Mouse (Mus musculus) MEL (cell line): Measurements from ENCODE around the gene Ccm2. TPM values are rescaled to one million over a fixed set of nuclear protein-coding genes. Genes with fewer than 3 reads are reported as not detected.

Experiments
- DNase-seq: peaks from one replicate; pipeline ENCODE4 v3.0.0; 2011; ENCODE audit warnings: low read depth, low spot score
- H3K27ac ChIP-seq: 2 replicates; pipeline ENCODE4 v1.5.1; 2012; ENCODE audit warnings: low read depth, mild to moderate bottlenecking, control low read depth, low read length, moderate library complexity; ENCODE audit not compliant: control insufficient read depth
- H3K27me3 ChIP-seq, 2 experiments: fragments of 150-350 bp in 1 of 2; sonication (generic) in 1 of 2; 2 replicates each; pipeline ENCODE4 v1.6.1; 2012; ENCODE audit warnings: low read length in 2 of 2, mild to moderate bottlenecking in 2 of 2, improper control_type of control experiment in 1 of 2, moderate library complexity in 1 of 2; ENCODE audit not compliant: insufficient read depth in 2 of 2, control insufficient read depth in 1 of 2
- H3K36me3 ChIP-seq, 2 experiments: 2 replicates each; pipeline ENCODE4 v1.6.1; 2012 to 2014; ENCODE audit warnings: low read length in 2 of 2, improper control_type of control experiment in 1 of 2, inconsistent platforms in 1 of 2, mild to moderate bottlenecking in 1 of 2; ENCODE audit not compliant: insufficient read depth in 2 of 2, control insufficient read depth in 1 of 2
- H3K4me1 ChIP-seq, 2 experiments: fragments of 150-350 bp in 1 of 2; sonication (generic) in 1 of 2; 2 replicates each; pipeline ENCODE4 v1.6.1; 2012; ENCODE audit warnings: low read length in 2 of 2, improper control_type of control experiment in 1 of 2, mild to moderate bottlenecking in 1 of 2; ENCODE audit not compliant: insufficient read depth in 2 of 2, control insufficient read depth in 1 of 2
- H3K4me3 ChIP-seq, 2 experiments: fragments of 150-350 bp in 1 of 2; sonication (generic) in 1 of 2; 2 replicates each; pipeline ENCODE4 v1.5.1; 2012; ENCODE audit warnings: low read depth in 2 of 2, low read length in 2 of 2, mild to moderate bottlenecking in 2 of 2, moderate library complexity in 2 of 2, control low read depth in 1 of 2, improper control_type of control experiment in 1 of 2; ENCODE audit not compliant: control insufficient read depth in 1 of 2, insufficient read depth in 1 of 2
- H3K79me2 ChIP-seq: 2 replicates; pipeline ENCODE4 v1.6.1; 2012; ENCODE audit warnings: mild to moderate bottlenecking, low read length, moderate library complexity; ENCODE audit not compliant: control insufficient read depth, poor library complexity, insufficient read depth
- H3K9ac ChIP-seq: 2 replicates; pipeline ENCODE4 v1.6.1; 2012; ENCODE audit warnings: low read depth, mild to moderate bottlenecking, control low read depth, low read length, moderate library complexity; ENCODE audit not compliant: control insufficient read depth, poor library complexity, severe bottlenecking
- H3K9me3 ChIP-seq: fragments of 150-350 bp; sonication (generic); replicated peaks from 2 replicates; pipeline ENCODE4 v1.6.1; 2012; ENCODE audit warnings: mild to moderate bottlenecking, low read length, improper control_type of control experiment, moderate library complexity; ENCODE audit not compliant: insufficient read depth
- BHLHE40 ChIP-seq: IDR thresholded peaks from 2 replicates; pipeline ENCODE4 v1.6.1; 2012; ENCODE audit warnings: low read depth, mild to moderate bottlenecking, inconsistent platforms, low read length, improper control_type of control experiment, borderline replicate concordance
- CHD1 ChIP-seq: IDR thresholded peaks from 2 replicates; pipeline ENCODE4 v1.6.1; 2012; ENCODE audit warnings: low read depth, mild to moderate bottlenecking, inconsistent platforms, low read length, improper control_type of control experiment
- CTCF ChIP-seq, 3 experiments: IDR thresholded peaks in 2 of 3; conservative IDR thresholded peaks in 1 of 3; 2 replicates each; pipeline ENCODE4 v1.5.1; 2011 to 2012; ENCODE audit warnings: low read length in 3 of 3, low read depth in 2 of 3, mild to moderate bottlenecking in 2 of 3, improper control_type of control experiment in 1 of 3, inconsistent platforms in 1 of 3, mixed read lengths in 1 of 3, moderate library complexity in 1 of 3; ENCODE audit not compliant: control insufficient read depth in 1 of 3, insufficient read depth in 1 of 3, poor library complexity in 1 of 3, severe bottlenecking in 1 of 3
- E2F4 ChIP-seq: IDR thresholded peaks from 2 replicates; pipeline ENCODE4 v1.6.1; 2011; ENCODE audit warnings: low read depth, low read length, improper control_type of control experiment, borderline replicate concordance
- ELF1 ChIP-seq: IDR thresholded peaks from 2 replicates; pipeline ENCODE4 v1.6.1; 2014; ENCODE audit warnings: low read depth, mild to moderate bottlenecking, inconsistent platforms, low read length, improper control_type of control experiment, moderate library complexity
- GABPA ChIP-seq: IDR thresholded peaks from 2 replicates; pipeline ENCODE4 v1.6.1; 2012; ENCODE audit warnings: low read depth, mild to moderate bottlenecking, inconsistent platforms, low read length, improper control_type of control experiment, moderate library complexity
- GATA1 ChIP-seq: IDR thresholded peaks from 2 replicates; pipeline ENCODE4 v1.6.1; 2011; ENCODE audit warnings: low read depth, low read length, improper control_type of control experiment
- HCFC1 ChIP-seq: IDR thresholded peaks from 2 replicates; pipeline ENCODE4 v1.6.1; 2012; ENCODE audit warnings: low read depth, mild to moderate bottlenecking, inconsistent platforms, low read length, improper control_type of control experiment, moderate library complexity
- KAT2A ChIP-seq: conservative IDR thresholded peaks from 2 replicates; pipeline ENCODE4 v1.6.1; 2012; ENCODE audit warnings: low read depth, low read length, improper control_type of control experiment, inconsistent platforms
- MAFK ChIP-seq: IDR thresholded peaks from 2 replicates; pipeline ENCODE4 v1.6.1; 2011; ENCODE audit warnings: low read depth, mild to moderate bottlenecking, low read length, improper control_type of control experiment, borderline replicate concordance
- MAX ChIP-seq: IDR thresholded peaks from 2 replicates; pipeline ENCODE4 v1.6.1; 2011; ENCODE audit warnings: low read length, improper control_type of control experiment
- MAZ ChIP-seq: IDR thresholded peaks from 2 replicates; pipeline ENCODE4 v1.6.1; 2012; ENCODE audit warnings: low read depth, mild to moderate bottlenecking, inconsistent platforms, low read length, improper control_type of control experiment
- MEF2A ChIP-seq: IDR thresholded peaks from 2 replicates; pipeline ENCODE4 v1.6.1; 2014; ENCODE audit warnings: low read depth, mild to moderate bottlenecking, inconsistent platforms, low read length, improper control_type of control experiment; ENCODE audit not compliant: poor library complexity, insufficient replicate concordance, severe bottlenecking; ENCODE audit errors: extremely low read depth
- MXI1 ChIP-seq: IDR thresholded peaks from 2 replicates; pipeline ENCODE4 v1.6.1; 2011; ENCODE audit warnings: mild to moderate bottlenecking, low read depth, low read length, improper control_type of control experiment
- NELFE ChIP-seq: IDR thresholded peaks from 2 replicates; pipeline ENCODE4 v1.6.1; 2011; ENCODE audit warnings: low read depth, low read length, improper control_type of control experiment
- NRF1 ChIP-seq: IDR thresholded peaks from 2 replicates; pipeline ENCODE4 v1.6.1; 2014; ENCODE audit warnings: low read depth, mild to moderate bottlenecking, inconsistent platforms, low read length, improper control_type of control experiment, moderate library complexity; ENCODE audit not compliant: poor library complexity, insufficient read depth, severe bottlenecking
- POLR2AphosphoS2 ChIP-seq: IDR thresholded peaks from 2 replicates; pipeline ENCODE4 v1.6.1; 2011; ENCODE audit warnings: low read length, improper control_type of control experiment
- SIN3A ChIP-seq: IDR thresholded peaks from 2 replicates; pipeline ENCODE4 v1.6.1; 2012; ENCODE audit warnings: low read length, improper control_type of control experiment, inconsistent platforms
- SMC3 ChIP-seq: IDR thresholded peaks from 2 replicates; pipeline ENCODE4 v1.6.1; 2011; ENCODE audit warnings: low read depth, low read length, improper control_type of control experiment
- TAL1 ChIP-seq: IDR thresholded peaks from 2 replicates; pipeline ENCODE4 v1.6.1; 2012; ENCODE audit warnings: mild to moderate bottlenecking, inconsistent platforms, low read length, moderate library complexity, mixed read lengths
- TBP ChIP-seq: IDR thresholded peaks from 2 replicates; pipeline ENCODE4 v1.8.0; 2011; ENCODE audit warnings: low read depth, low read length, improper control_type of control experiment
- ZKSCAN1 ChIP-seq: IDR thresholded peaks from 2 replicates; pipeline ENCODE4 v1.6.1; 2012; ENCODE audit warnings: low read depth, mild to moderate bottlenecking, inconsistent platforms, low read length, improper control_type of control experiment, moderate library complexity
- ZMIZ1 ChIP-seq: IDR thresholded peaks from 2 replicates; pipeline ENCODE4 v1.6.1; 2012; ENCODE audit warnings: low read depth, mild to moderate bottlenecking, inconsistent platforms, low read length, improper control_type of control experiment, moderate library complexity
- polyA plus RNA-seq, 2 experiments: library from polyadenylated mRNA; stranded (reverse) in 1 of 2; unstranded in 1 of 2; fragments of >175 nt in 1 of 2; fragments of >200 nt in 1 of 2; gene quantifications; 2 replicates each; pipeline versions ENCODE4 v1.2.1 to v1.2.4; 2012; ENCODE audit warnings: low replicate concordance in 2 of 2, low read depth in 1 of 2; ENCODE audit not compliant: insufficient read length in 2 of 2, insufficient read depth in 1 of 2, missing spikeins in 1 of 2
- total RNA-seq: library from RNA; depleted of rRNA; stranded (reverse); fragments of 300-350 nt; gene quantifications from 2 replicates; pipeline ENCODE4 v1.2.3, GENCODE M21; 2012

The Ccm2 gene
- total and polyA plus RNA-seq, 3 experiments = 49.2 to 66.4 TPM; not detected in 1

DNA sequence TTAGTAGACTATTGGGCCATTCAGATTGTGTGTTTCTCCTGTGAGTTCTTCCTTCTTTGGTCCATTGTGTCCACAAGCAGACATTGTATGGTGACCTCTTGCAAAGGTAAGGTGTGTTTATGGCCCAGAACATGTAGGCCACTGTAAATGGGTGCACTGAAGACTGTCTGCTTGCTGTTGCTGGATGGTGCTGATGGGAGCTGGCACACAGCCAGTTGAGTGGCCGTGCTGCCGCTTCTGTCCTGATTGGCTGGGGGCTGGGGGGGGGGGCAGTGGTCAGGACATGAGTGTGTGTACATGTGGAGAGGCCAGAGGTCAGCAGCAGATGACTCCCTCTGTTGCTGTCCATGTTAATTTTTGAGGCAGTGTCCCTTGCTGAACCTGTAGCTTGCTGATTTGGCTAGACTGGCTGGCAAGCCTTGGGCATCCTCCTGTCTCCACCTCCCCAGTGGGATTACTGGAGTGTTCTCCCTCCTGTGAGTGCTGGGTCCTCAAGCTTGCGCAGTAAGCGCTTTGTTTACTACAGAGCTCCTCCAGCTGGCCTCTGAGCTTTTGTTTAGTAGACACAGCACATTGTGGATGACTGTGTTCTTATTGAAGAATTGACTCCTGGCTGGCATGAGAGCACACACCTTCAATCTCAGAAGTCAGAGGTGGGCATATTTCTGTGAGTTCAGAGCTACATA is 33.5 kb downstream of the Ccm2 start:
- no peak overlapping the region for H3K9ac ChIP-seq
- peaks cover 3% of the 10 kb centered on the region; the same call in 1 of the 2 replicates for H3K79me2 ChIP-seq
- no peaks in the 10 kb centered on the region for H3K27me3 ChIP-seq
- TF ChIP-seq ELF1 (no peak), GABPA (no peak), SIN3A (no peak), MAFK (no peak), SMC3 (no peak), ZKSCAN1 (no peak), MXI1 (no peak), TAL1 (no peak), BHLHE40 (no peak), CTCF (IDR thresholded peaks at IDR 0.05 in 2 of 3, conservative IDR thresholded peaks at IDR 0.05 in 1 of 3; ENCODE audit: control insufficient read depth in 1 of 3, insufficient read depth in 1 of 3, low read depth in 2 of 3, low read length in 3 of 3, poor library complexity in 1 of 3, severe bottlenecking in 1 of 3) (no peak), TBP (no peak), E2F4 (no peak), MAZ (no peak), POLR2AphosphoS2 (no peak), HCFC1 (no peak), KAT2A (no peak), NRF1 (no peak), MEF2A (no peak), MAX (no peak), ZMIZ1 (no peak)
- no peak overlapping the region for H3K4me3 ChIP-seq
- H3K4me1 ChIP-seq = peaks cover 0 to 4% of the 10 kb centered on the region in 2 experiments; a peak in 1 of 4 replicates
- DNase-seq = no peak
- H3K9me3 ChIP-seq = no peaks in the 10 kb centered on the region
- peaks cover 0 to 17% of the 10 kb centered on the region in 2 experiments; a peak in 3 of 4 replicates for H3K36me3 ChIP-seq
- no peak overlapping the region for H3K27ac ChIP-seq

GRCm38 (mm10) chr11:6581560-6581959 is 34.9 kb downstream of the Ccm2 start:
- Histone ChIP-seq H3K9ac (no peak overlapping the region), H3K4me3 (no peak overlapping the region), H3K27me3 (no peaks in the 10 kb centered on the region), H3K4me1 (peaks cover 8 to 15% of the 10 kb centered on the region in 2 experiments), H3K36me3 (peaks cover 12 to 17% of the 10 kb centered on the region in 2 experiments), H3K9me3 (no peaks in the 10 kb centered on the region), H3K27ac (no peak overlapping the region), H3K79me2 (peaks cover 3% of the 10 kb centered on the region; the same call in 1 of the 2 replicates)
- DNase-seq = no peak
- TF ChIP-seq GATA1 = no peak
- no peak for TF ChIP-seq NELFE
- no peak for TF ChIP-seq CHD1
- no peak for TF ChIP-seq MAFK
- no peak for TF ChIP-seq TAL1
- no peak for TF ChIP-seq CTCF (IDR thresholded peaks at IDR 0.05 in 2 of 3, conservative IDR thresholded peaks at IDR 0.05 in 1 of 3; ENCODE audit: control insufficient read depth in 1 of 3, insufficient read depth in 1 of 3, low read depth in 2 of 3, low read length in 3 of 3, poor library complexity in 1 of 3, severe bottlenecking in 1 of 3)
- TF ChIP-seq HCFC1 = no peak
- TF ChIP-seq MAZ = no peak
- no peak for TF ChIP-seq KAT2A
- TF ChIP-seq POLR2AphosphoS2 = no peak
